Mouse (Mus musculus): ENCODE data around the gene Pik3c2b. TPM values are rescaled to one million over a fixed set of nuclear protein-coding genes. Genes with fewer than 3 reads are reported as not detected.
"Not testable (repeated sequence)": the region's sequence is repeated elsewhere in the genome, so short reads cannot be mapped to it uniquely, and the experiment has no call there.

The Pik3c2b gene
- polyA plus RNA-seq, 1 experiment from 2014 or later: 8.1 TPM

- ATAC-seq (ENCODE audit: insufficient number of reproducible peaks, low FRiP score, low TSS enrichment, low read depth): no peak
- Histone ChIP-seq H3K36me3 (peaks cover 17% of the 10 kb centered on the region), H3K4me2 (replicated peaks) (no peak overlapping the region), H3K9ac (no peak overlapping the region), H3K4me1 (peaks cover 20% of the 10 kb centered on the region), H3K27ac (replicated peaks) (no peak overlapping the region), H3K27me3 (no peaks in the 10 kb centered on the region), H3K9me3 (replicated peaks) (no peaks in the 10 kb centered on the region), H3K4me3 (replicated peaks) (no peak overlapping the region)
- WGBS: 94% methylated on average over 7 of the region's 7 CpGs
Measured at GRCm38 (mm10) chr1:133021391-133021790, 24.1 kb upstream of the Pik3c2b start.

GRCm38 (mm10) chr1:133021971-133022370, 23.5 kb upstream of the Pik3c2b start:
- H3K27me3 ChIP-seq; H3K9ac ChIP-seq; H3K9me3 ChIP-seq (replicated peaks); ATAC-seq (ENCODE audit: insufficient number of reproducible peaks, low FRiP score, low TSS enrichment, low read depth); H3K4me2 ChIP-seq (replicated peaks); H3K27ac ChIP-seq (replicated peaks); H3K4me3 ChIP-seq (replicated peaks): not testable (repeated sequence)
- H3K36me3 ChIP-seq: peaks cover 15% of the 10 kb centered on the region
- H3K4me1 ChIP-seq: peaks cover 20% of the 10 kb centered on the region
- 97% methylated on average over 2 of the region's 2 CpGs for WGBS

GRCm38 (mm10) chr1:133023723-133024122, 21.7 kb upstream of the Pik3c2b start:
- not testable (repeated sequence) for H3K27ac ChIP-seq (replicated peaks); H3K9me3 ChIP-seq (replicated peaks); ATAC-seq (ENCODE audit: insufficient number of reproducible peaks, low FRiP score, low TSS enrichment, low read depth); H3K36me3 ChIP-seq; H3K9ac ChIP-seq; H3K27me3 ChIP-seq
- Histone ChIP-seq H3K4me3 (replicated peaks) (peak overlapping the region; percentile 92; the same call in 1 of the 2 replicates), H3K4me2 (replicated peaks) (peak overlapping the region; percentile 63), H3K4me1 (peaks cover 20% of the 10 kb centered on the region)
- 87% methylated on average over 3 of the region's 3 CpGs for WGBS

- WGBS: 23% methylated on average over 7 of the region's 7 CpGs
- Histone ChIP-seq H3K4me2 (replicated peaks) (peak overlapping the region; percentile 63), H3K27me3 (no peaks in the 10 kb centered on the region), H3K4me3 (replicated peaks) (peak overlapping the region; percentile 92), H3K9me3 (replicated peaks) (no peaks in the 10 kb centered on the region), H3K27ac (replicated peaks) (no peak overlapping the region), H3K36me3 (no peaks in the 10 kb centered on the region), H3K4me1 (peaks cover 18% of the 10 kb centered on the region), H3K9ac (peak overlapping the region; percentile 91; the same call in 1 of the 2 replicates)
- no peak for ATAC-seq (ENCODE audit: insufficient number of reproducible peaks, low FRiP score, low TSS enrichment, low read depth)
Measured at GRCm38 (mm10) chr1:133024426-133024825, 21.0 kb upstream of the Pik3c2b start.

GRCm38 (mm10) chr1:133025051-133025795, 20.2 kb upstream of the Pik3c2b start:
- H3K36me3 ChIP-seq: no peaks in the 10 kb centered on the region
- peak overlapping the region; percentile 91 for H3K9ac ChIP-seq
- peak overlapping the region; percentile 63 for H3K4me2 ChIP-seq (replicated peaks)
- H3K4me3 ChIP-seq (replicated peaks): peak overlapping the region; percentile 92
- peaks cover 12% of the 10 kb centered on the region for H3K4me1 ChIP-seq
- H3K27me3 ChIP-seq: no peaks in the 10 kb centered on the region
- no peaks in the 10 kb centered on the region for H3K9me3 ChIP-seq (replicated peaks)
- peak; percentile 97 for ATAC-seq (ENCODE audit: insufficient number of reproducible peaks, low FRiP score, low TSS enrichment, low read depth)
- peak overlapping the region; percentile 95 for H3K27ac ChIP-seq (replicated peaks)
- WGBS: under 1% methylated on average over 40 of the region's 40 CpGs

GRCm38 (mm10) chr1:133025796-133026190, 19.7 kb upstream of the Pik3c2b start:
- Histone ChIP-seq H3K4me2 (replicated peaks) (peak overlapping the region; percentile 63), H3K4me3 (replicated peaks) (peak overlapping the region; percentile 92), H3K27ac (replicated peaks) (peak overlapping the region; percentile 95)
- H3K4me1 ChIP-seq; H3K27me3 ChIP-seq; ATAC-seq (ENCODE audit: insufficient number of reproducible peaks, low FRiP score, low TSS enrichment, low read depth); H3K36me3 ChIP-seq; H3K9me3 ChIP-seq (replicated peaks); H3K9ac ChIP-seq: not testable (repeated sequence)
- WGBS: 22% methylated on average over 23 of the region's 23 CpGs

- H3K4me3 ChIP-seq (replicated peaks): no peak overlapping the region
- no peak overlapping the region for H3K4me2 ChIP-seq (replicated peaks)
- no peak overlapping the region for H3K9ac ChIP-seq
- H3K27me3 ChIP-seq: no peaks in the 10 kb centered on the region
- H3K27ac ChIP-seq (replicated peaks): no peak overlapping the region
- no peak for ATAC-seq (ENCODE audit: insufficient number of reproducible peaks, low FRiP score, low TSS enrichment, low read depth)
- WGBS: 92% methylated on average over 2 of the region's 2 CpGs
- no peaks in the 10 kb centered on the region for H3K9me3 ChIP-seq (replicated peaks)
- peaks cover 7% of the 10 kb centered on the region for H3K4me1 ChIP-seq
- H3K36me3 ChIP-seq: no peaks in the 10 kb centered on the region
Measured at GRCm38 (mm10) chr1:133027126-133027525, 18.3 kb upstream of the Pik3c2b start.

GRCm38 (mm10) chr1:133027980-133028379, 17.5 kb upstream of the Pik3c2b start:
- no peaks in the 10 kb centered on the region for H3K27me3 ChIP-seq
- H3K27ac ChIP-seq (replicated peaks): no peak overlapping the region
- H3K4me1 ChIP-seq: peaks cover 13% of the 10 kb centered on the region
- no peak for ATAC-seq (ENCODE audit: insufficient number of reproducible peaks, low FRiP score, low TSS enrichment, low read depth)
- no peak overlapping the region for H3K9ac ChIP-seq
- H3K4me2 ChIP-seq (replicated peaks): no peak overlapping the region
- no peaks in the 10 kb centered on the region for H3K9me3 ChIP-seq (replicated peaks)
- whole genome bisulfite sequencing: 41% methylated on average over 7 of the region's 7 CpGs
- H3K36me3 ChIP-seq: no peaks in the 10 kb centered on the region
- H3K4me3 ChIP-seq (replicated peaks): no peak overlapping the region

GRCm38 (mm10) chr1:133029744-133030143, 15.7 kb upstream of the Pik3c2b start:
- Histone ChIP-seq H3K4me1 (peaks cover 8% of the 10 kb centered on the region; the same call in 1 of the 2 replicates), H3K9ac (no peak overlapping the region), H3K36me3 (no peaks in the 10 kb centered on the region), H3K9me3 (replicated peaks) (no peaks in the 10 kb centered on the region), H3K27ac (replicated peaks) (no peak overlapping the region), H3K4me3 (replicated peaks) (no peak overlapping the region), H3K27me3 (no peaks in the 10 kb centered on the region), H3K4me2 (replicated peaks) (no peak overlapping the region)
- ATAC-seq (ENCODE audit: insufficient number of reproducible peaks, low FRiP score, low TSS enrichment, low read depth): no peak
- WGBS: 70% methylated on average over 3 of the region's 3 CpGs

GRCm38 (mm10) chr1:133030461-133030860, 15.0 kb upstream of the Pik3c2b start, which contains the start of gene Mdm4:
TSS of gene Mdm4 (minus strand) at chr1:133030561.
- 67% methylated on average over 5 of the region's 5 CpGs for WGBS
- ATAC-seq (ENCODE audit: insufficient number of reproducible peaks, low FRiP score, low TSS enrichment, low read depth): no peak

GRCm38 (mm10) chr1:133032981-133033315, 12.5 kb upstream of the Pik3c2b start:
- Histone ChIP-seq H3K9ac (peak overlapping the region; percentile 44; the same call in 1 of the 2 replicates), H3K4me1 (peaks cover 8% of the 10 kb centered on the region; the same call in 1 of the 2 replicates), H3K27ac (replicated peaks) (peak overlapping the region; percentile 83), H3K27me3 (no peaks in the 10 kb centered on the region), H3K36me3 (no peaks in the 10 kb centered on the region), H3K9me3 (replicated peaks) (no peaks in the 10 kb centered on the region), H3K4me3 (replicated peaks) (peak overlapping the region; percentile 61), H3K4me2 (replicated peaks) (peak overlapping the region; percentile 57)
- no peak for ATAC-seq (ENCODE audit: insufficient number of reproducible peaks, low FRiP score, low TSS enrichment, low read depth)
- WGBS: 10% methylated on average over 5 of the region's 5 CpGs

More at GRCm38 (mm10) chr1:133030461-133030860, 15.0 kb upstream of the Pik3c2b start, which contains the start of gene Mdm4:
- Histone ChIP-seq H3K9me3 (replicated peaks) (no peaks in the 10 kb centered on the region), H3K4me3 (replicated peaks) (no peak within 1 kb of the TSS), H3K27me3 (no peaks in the 10 kb centered on the region), H3K36me3 (no peaks in the 10 kb centered on the region), H3K27ac (replicated peaks) (no peak within 1 kb of the TSS), H3K4me2 (replicated peaks) (no peak within 1 kb of the TSS), H3K4me1 (peaks cover 8% of the 10 kb centered on the region; the same call in 1 of the 2 replicates), H3K9ac (no peak within 1 kb of the TSS)
